Mouse (Mus musculus): ENCODE measurements around the gene Cog5.

Gene Cog5

GRCm38 (mm10) chr12:31819520-31819919 lies 164.9 kb downstream of the Cog5 start:
- CTCF ChIA-PET: no interaction called here

- CTCF ChIA-PET: no interaction called here
Observed at GRCm38 (mm10) chr12:31823671-31824070, 169.0 kb downstream of the Cog5 start.

- CTCF ChIA-PET: no interaction called here
Observed at GRCm38 (mm10) chr12:31824831-31825230, 170.2 kb downstream of the Cog5 start.

GRCm38 (mm10) chr12:31825821-31826220 lies 171.2 kb downstream of the Cog5 start:
- CTCF ChIA-PET: no interaction called here

- CTCF ChIA-PET: no interaction called here
Observed at GRCm38 (mm10) chr12:31826476-31826875, 171.8 kb downstream of the Cog5 start.

- CTCF ChIA-PET: no interaction called here
Observed at GRCm38 (mm10) chr12:31835480-31835879, 180.8 kb downstream of the Cog5 start.

GRCm38 (mm10) chr12:31836211-31836610 lies 181.5 kb downstream of the Cog5 start:
- CTCF ChIA-PET: no interaction called here

- CTCF ChIA-PET: no interaction called here
Observed at GRCm38 (mm10) chr12:31838521-31838920, 183.9 kb downstream of the Cog5 start.

- CTCF ChIA-PET: interaction anchor here (0.6 kb wide), 1 partner anchor 355 kb away, joined by 13 read pairs; no protein-coding TSS in a partner anchor
Observed at GRCm38 (mm10) chr12:31839249-31839648, 184.6 kb downstream of the Cog5 start.

GRCm38 (mm10) chr12:31846077-31846476 lies 191.4 kb downstream of the Cog5 start:
- CTCF ChIA-PET: no interaction called here

- CTCF ChIA-PET: no interaction called here
Observed at GRCm38 (mm10) chr12:31848630-31849415, 194.2 kb downstream of the Cog5 start.

GRCm38 (mm10) chr12:31849601-31850000 lies 194.9 kb downstream of the Cog5 start:
- CTCF ChIA-PET: no interaction called here

GRCm38 (mm10) chr12:31854039-31854438 lies 199.4 kb downstream of the Cog5 start:
- CTCF ChIA-PET: no interaction called here

- CTCF ChIA-PET: interaction anchor here (0.7 kb wide), 1 partner anchor 201 kb away, joined by 4 read pairs; no protein-coding TSS in a partner anchor
Observed at GRCm38 (mm10) chr12:31854817-31855216, 200.1 kb downstream of the Cog5 start.

GRCm38 (mm10) chr12:31857784-31858183 lies 203.1 kb downstream of the Cog5 start:
- CTCF ChIA-PET: no interaction called here

GRCm38 (mm10) chr12:31862668-31863538 lies 208.2 kb downstream of the Cog5 start:
- CTCF ChIA-PET: interaction anchor here (0.6 kb wide), 1 partner anchor 28 kb away, joined by 10 read pairs; no protein-coding TSS in a partner anchor

GRCm38 (mm10) chr12:31876775-31877174 lies 222.1 kb downstream of the Cog5 start:
- CTCF ChIA-PET: no interaction called here

- CTCF ChIA-PET: no interaction called here
Observed at GRCm38 (mm10) chr12:31882736-31883135, 228.1 kb downstream of the Cog5 start.

GRCm38 (mm10) chr12:31884365-31884764 lies 229.7 kb downstream of the Cog5 start:
- CTCF ChIA-PET: no interaction called here

- CTCF ChIA-PET: no interaction called here
Observed at GRCm38 (mm10) chr12:31885084-31885483, 230.4 kb downstream of the Cog5 start.

GRCm38 (mm10) chr12:31885844-31886606 lies 231.4 kb downstream of the Cog5 start:
- CTCF ChIA-PET: no interaction called here

GRCm38 (mm10) chr12:31890685-31891084 lies 236.0 kb downstream of the Cog5 start:
- CTCF ChIA-PET: no interaction called here
